Mouse (Mus musculus) neural tube, embryonic 12.5 days (tissue): Measurements from ENCODE around the gene Stk32c. TPM values are rescaled to one million over a fixed set of nuclear protein-coding genes. Genes with fewer than 3 reads are reported as not detected.

ENCODE experiments used
- ATAC-seq: fragments of 200-750 bp; cut with Nextera tagmentation; 2 replicates; pipeline ENCODE4 v1.8.0; 2017; ENCODE audit warnings: low read depth, mild to moderate bottlenecking, moderate TSS enrichment, moderate library complexity; ENCODE audit not compliant: low FRiP score
- H3K27ac ChIP-seq: fragments of 300-500 bp; sonication (generic); 2 replicates; pipeline ENCODE4 v1.5.1; 2016
- H3K27me3 ChIP-seq: fragments of 300-500 bp; sonication (generic); replicated peaks from 2 replicates; pipeline ENCODE4 v1.6.1; 2016; ENCODE audit warnings: mild to moderate bottlenecking
- H3K36me3 ChIP-seq: fragments of 300-500 bp; sonication (generic); 2 replicates; pipeline ENCODE4 v1.6.1; 2016; ENCODE audit warnings: mild to moderate bottlenecking
- H3K4me1 ChIP-seq: fragments of 300-500 bp; sonication (generic); 2 replicates; pipeline ENCODE4 v1.6.1; 2016
- H3K4me2 ChIP-seq: fragments of 300-500 bp; sonication (generic); replicated peaks from 2 replicates; pipeline ENCODE4 v1.6.1; 2016; ENCODE audit warnings: mild to moderate bottlenecking
- H3K4me3 ChIP-seq: fragments of 300-500 bp; sonication (generic); 2 replicates; pipeline ENCODE4 v1.5.1; 2016
- H3K9ac ChIP-seq: fragments of 300-500 bp; sonication (generic); 2 replicates; pipeline ENCODE4 v1.6.1; 2016; ENCODE audit warnings: mild to moderate bottlenecking
- H3K9me3 ChIP-seq: fragments of 300-500 bp; sonication (generic); 2 replicates; pipeline ENCODE4 v1.6.1; 2016; ENCODE audit warnings: mild to moderate bottlenecking
- whole genome bisulfite sequencing: fragments of 180-500 bp; shearing (Covaris S2); methylation state at CpG from one replicate; pipeline ENCODE4 v1.1.7; 2016; 5-methylcytosine and 5-hydroxymethylcytosine counted together
- polyA plus RNA-seq: library from polyadenylated mRNA; unstranded; fragments of >200 nt; fragmentation: Nextera tagmentation; extraction: Ambion mirVana; gene quantifications from 2 replicates; pipeline ENCODE4 v1.2.1, GENCODE M21; 2016

Gene Stk32c
- polyA plus RNA-seq, 1 experiment from 2014 or later = 2.0 TPM

DNA sequence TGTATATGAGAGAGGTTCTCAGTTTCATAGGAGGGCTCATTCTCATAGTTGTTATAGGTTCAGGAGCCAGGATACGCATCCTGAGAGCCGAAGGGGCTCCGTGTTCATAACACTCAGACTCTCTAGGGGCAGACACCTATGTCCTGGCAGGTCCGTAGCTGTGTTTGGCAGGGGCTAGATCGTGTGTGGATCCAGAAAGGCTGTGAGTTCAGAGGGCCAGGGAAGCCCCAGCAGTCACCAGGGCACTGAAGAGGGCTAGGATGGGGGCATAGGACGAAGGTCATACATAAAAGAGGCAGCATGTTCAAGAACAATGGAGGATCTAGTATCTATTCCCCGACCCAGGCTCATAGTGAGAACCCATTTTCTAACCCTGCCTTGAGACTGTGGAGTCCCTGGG, 117.8 kb downstream of the Stk32c start:
- no peaks in the 10 kb centered on the region for H3K9me3 ChIP-seq
- WGBS = 87% methylated on average over 7 of the region's 7 CpGs
- H3K4me3 ChIP-seq = no peak overlapping the region
- no peaks in the 10 kb centered on the region for H3K27me3 ChIP-seq
- H3K4me1 ChIP-seq = peaks cover 2% of the 10 kb centered on the region; the same call in 1 of the 2 replicates
- peaks cover 99% of the 10 kb centered on the region for H3K36me3 ChIP-seq
- H3K27ac ChIP-seq = no peak overlapping the region
- H3K4me2 ChIP-seq = no peak overlapping the region
- no peak for ATAC-seq
- H3K9ac ChIP-seq = no peak overlapping the region

DNA sequence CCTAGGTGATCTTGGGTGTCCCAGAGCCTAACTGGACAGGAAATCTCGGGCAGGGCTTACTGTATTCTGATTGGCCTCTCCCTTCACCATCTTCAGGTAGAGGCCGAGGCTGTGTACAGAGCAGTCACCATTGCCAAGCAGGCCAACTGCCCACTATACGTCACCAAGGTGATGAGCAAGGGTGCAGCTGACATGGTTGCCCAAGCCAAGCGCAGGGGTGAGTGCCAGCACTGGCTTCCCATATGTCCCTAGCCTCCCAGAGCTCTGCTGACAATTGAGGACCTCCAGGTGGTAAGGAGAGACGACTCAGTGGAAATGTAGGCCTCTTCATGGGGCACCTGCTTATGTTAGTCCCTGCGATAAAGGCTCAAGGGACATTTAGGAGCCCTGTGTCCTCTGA, 118.3 kb downstream of the Stk32c start:
- no peak overlapping the region for H3K9ac ChIP-seq
- no peak for ATAC-seq

DNA sequence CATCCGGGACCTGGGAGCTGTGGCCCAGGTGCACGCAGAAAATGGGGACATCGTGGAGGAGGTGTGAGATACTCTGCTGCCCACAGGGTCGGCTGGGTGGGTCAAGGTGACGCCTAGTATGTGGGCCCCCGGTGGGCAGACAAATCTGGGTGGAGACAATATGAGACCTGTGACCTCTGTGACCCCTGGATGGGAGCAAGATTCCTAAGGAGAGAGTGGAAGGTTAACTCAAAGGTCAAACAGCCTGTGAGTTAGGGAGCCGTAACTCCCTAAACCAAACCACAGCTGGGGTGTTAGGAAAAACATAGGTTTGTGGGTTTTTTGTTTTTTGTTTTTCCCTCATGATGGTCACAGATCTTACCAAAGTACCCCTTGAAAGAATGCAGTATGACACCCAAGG, 119.3 kb downstream of the Stk32c start:
- no peaks in the 10 kb centered on the region for H3K9me3 ChIP-seq
- ATAC-seq = no peak
- WGBS = 84% methylated on average over 7 of the region's 7 CpGs
- no peak overlapping the region for H3K9ac ChIP-seq
- no peak overlapping the region for H3K4me2 ChIP-seq
- H3K4me1 ChIP-seq = peaks cover 16% of the 10 kb centered on the region
- no peak overlapping the region for H3K27ac ChIP-seq
- peaks cover 94% of the 10 kb centered on the region for H3K36me3 ChIP-seq
- H3K4me3 ChIP-seq = no peak overlapping the region
- H3K27me3 ChIP-seq = no peaks in the 10 kb centered on the region

More for the DNA sequence above, 118.3 kb downstream of the Stk32c start:
- Histone ChIP-seq H3K27ac (no peak overlapping the region), H3K4me3 (no peak overlapping the region), H3K4me2 (no peak overlapping the region), H3K4me1 (peaks cover 7% of the 10 kb centered on the region; the same call in 1 of the 2 replicates), H3K27me3 (no peaks in the 10 kb centered on the region), H3K36me3 (peaks cover 99% of the 10 kb centered on the region), H3K9me3 (no peaks in the 10 kb centered on the region)
- WGBS = 89% methylated on average over 6 of the region's 6 CpGs

DNA sequence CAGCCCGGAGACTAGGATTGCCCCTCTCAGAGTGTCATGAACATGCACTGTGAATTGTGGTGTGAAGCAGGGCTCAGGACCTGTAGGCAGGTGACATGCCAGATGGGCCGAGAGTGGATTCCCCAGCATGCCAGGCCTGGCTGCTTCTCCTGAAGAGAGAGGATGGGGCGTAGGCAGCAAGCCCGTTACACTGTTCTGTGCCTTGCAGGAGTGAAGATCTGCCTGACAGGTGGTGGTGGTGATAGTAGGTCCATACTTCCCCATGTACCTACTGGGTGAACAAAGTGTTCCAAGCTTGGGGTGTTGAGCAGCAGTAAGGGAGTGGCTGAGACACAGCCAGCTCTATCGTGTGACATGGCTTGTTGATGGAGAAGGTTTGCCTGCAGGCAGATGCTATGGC, 120.0 kb downstream of the Stk32c start:
- 95% methylated on average over 5 of the region's 5 CpGs for WGBS
- no peak overlapping the region for H3K4me2 ChIP-seq
- ATAC-seq = no peak
- no peaks in the 10 kb centered on the region for H3K9me3 ChIP-seq
- H3K4me3 ChIP-seq = no peak overlapping the region
- peaks cover 90% of the 10 kb centered on the region for H3K36me3 ChIP-seq
- peaks cover 22% of the 10 kb centered on the region for H3K4me1 ChIP-seq
- no peaks in the 10 kb centered on the region for H3K27me3 ChIP-seq
- no peak overlapping the region for H3K27ac ChIP-seq
- H3K9ac ChIP-seq = no peak overlapping the region

DNA sequence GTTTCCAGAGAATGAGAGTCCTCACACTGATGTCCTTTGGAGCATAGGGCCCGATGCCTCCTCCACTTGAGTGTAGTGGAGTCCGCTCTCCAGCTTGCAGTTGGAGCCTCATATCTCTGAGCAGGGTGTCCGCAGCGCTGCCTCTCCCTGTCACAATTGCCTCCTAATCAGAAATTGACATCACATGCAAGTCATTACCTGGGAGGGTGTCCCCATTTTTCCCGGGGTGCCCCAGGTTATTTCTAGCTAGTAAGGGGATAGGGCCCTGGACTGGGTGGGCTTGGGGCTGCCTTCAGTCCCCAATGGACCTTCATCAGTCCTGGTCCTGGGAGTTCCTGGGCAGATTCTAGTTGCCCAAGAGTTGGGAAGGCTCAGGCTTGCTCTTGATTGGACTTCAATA, 120.4 kb downstream of the Stk32c start:
- peaks cover 27% of the 10 kb centered on the region for H3K4me1 ChIP-seq
- no peaks in the 10 kb centered on the region for H3K27me3 ChIP-seq
- H3K9ac ChIP-seq = no peak overlapping the region
- no peak overlapping the region for H3K27ac ChIP-seq
- H3K36me3 ChIP-seq = peaks cover 85% of the 10 kb centered on the region
- 95% methylated on average over 5 of the region's 5 CpGs for WGBS
- no peak overlapping the region for H3K4me2 ChIP-seq
- no peak for ATAC-seq
- no peaks in the 10 kb centered on the region for H3K9me3 ChIP-seq
- no peak overlapping the region for H3K4me3 ChIP-seq

DNA sequence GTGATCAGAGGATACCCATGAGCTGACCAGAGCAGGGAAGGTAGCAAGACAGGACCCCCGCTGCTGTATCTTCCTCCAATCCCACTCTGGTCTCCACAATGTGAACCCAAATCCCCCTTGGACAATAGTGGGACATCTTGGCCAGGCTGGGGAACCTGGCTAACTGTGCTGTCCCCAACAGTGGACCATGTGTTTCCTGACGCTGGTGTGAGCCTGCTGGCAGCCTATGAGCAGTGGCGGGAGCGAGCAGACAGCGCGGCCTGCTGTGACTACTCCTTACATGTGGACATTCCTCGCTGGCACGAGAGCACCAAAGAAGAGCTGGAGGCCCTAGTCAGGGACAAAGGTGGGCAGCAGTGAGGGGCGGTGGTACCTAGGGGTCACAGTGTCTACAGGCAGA, 121.4 kb downstream of the Stk32c start:
- no peak for ATAC-seq
- Histone ChIP-seq H3K27ac (no peak overlapping the region), H3K9ac (no peak overlapping the region)

DNA sequence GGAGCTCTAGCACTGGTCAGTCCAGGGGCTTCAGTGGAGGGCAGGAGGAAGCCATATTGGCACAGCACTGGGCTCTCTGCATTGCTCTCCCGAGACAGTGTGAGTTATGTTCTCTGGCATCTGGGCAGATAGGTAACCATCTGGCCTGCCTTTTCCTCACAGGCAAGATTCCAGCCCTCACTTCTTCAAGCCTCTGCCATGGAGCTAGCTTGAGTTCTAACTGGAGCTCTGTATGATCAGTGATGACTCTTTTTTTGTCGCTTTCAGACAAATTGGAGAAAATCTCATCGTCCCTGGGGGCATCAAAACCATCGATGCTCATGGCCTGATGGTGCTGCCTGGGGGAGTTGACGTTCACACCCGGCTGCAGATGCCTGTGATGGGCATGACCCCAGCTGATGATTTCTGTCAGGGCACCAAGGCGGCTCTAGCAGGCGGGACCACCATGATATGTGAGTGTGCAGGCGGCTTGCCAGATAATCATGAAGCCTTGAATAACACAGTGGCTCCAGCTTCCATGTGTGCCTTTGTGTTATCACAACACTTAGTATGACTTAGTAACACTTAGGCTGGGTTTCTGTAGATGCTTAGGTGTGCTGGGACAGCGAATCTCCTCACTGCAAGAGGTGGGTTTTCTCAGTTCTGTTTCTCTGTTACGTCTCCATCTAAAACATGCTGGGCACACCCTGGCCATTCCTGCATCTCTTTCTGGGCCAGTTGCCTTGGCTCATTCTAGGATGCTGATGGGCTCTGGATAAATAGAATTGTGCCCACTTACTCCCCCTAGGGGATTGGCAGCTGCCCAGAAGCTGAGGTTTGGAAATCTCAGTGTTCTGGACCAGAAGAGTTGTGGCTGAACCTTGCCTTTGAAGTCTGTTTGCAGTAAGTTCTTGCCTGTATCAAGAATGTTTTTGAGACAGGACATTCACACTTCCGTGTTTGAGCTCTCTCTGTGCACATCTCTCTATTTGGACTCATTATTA, 122.9 kb downstream of the Stk32c start:
- H3K9ac ChIP-seq = no peak overlapping the region
- no peaks in the 10 kb centered on the region for H3K9me3 ChIP-seq
- H3K36me3 ChIP-seq = peaks cover 62% of the 10 kb centered on the region
- peaks cover 40% of the 10 kb centered on the region for H3K4me1 ChIP-seq
- ATAC-seq = no peak
- H3K4me3 ChIP-seq = no peak overlapping the region
- H3K27ac ChIP-seq = no peak overlapping the region
- H3K27me3 ChIP-seq = no peaks in the 10 kb centered on the region
- 74% methylated on average over 12 of the region's 12 CpGs for WGBS
- H3K4me2 ChIP-seq = peak overlapping the region; percentile 83; the same call in 1 of the 2 replicates

More for the DNA sequence above, 121.4 kb downstream of the Stk32c start:
- H3K4me2 ChIP-seq = no peak overlapping the region
- no peaks in the 10 kb centered on the region for H3K9me3 ChIP-seq
- peaks cover 77% of the 10 kb centered on the region for H3K36me3 ChIP-seq
- peaks cover 35% of the 10 kb centered on the region for H3K4me1 ChIP-seq
- H3K4me3 ChIP-seq = no peak overlapping the region
- WGBS = 91% methylated on average over 9 of the region's 9 CpGs
- H3K27me3 ChIP-seq = no peaks in the 10 kb centered on the region

DNA sequence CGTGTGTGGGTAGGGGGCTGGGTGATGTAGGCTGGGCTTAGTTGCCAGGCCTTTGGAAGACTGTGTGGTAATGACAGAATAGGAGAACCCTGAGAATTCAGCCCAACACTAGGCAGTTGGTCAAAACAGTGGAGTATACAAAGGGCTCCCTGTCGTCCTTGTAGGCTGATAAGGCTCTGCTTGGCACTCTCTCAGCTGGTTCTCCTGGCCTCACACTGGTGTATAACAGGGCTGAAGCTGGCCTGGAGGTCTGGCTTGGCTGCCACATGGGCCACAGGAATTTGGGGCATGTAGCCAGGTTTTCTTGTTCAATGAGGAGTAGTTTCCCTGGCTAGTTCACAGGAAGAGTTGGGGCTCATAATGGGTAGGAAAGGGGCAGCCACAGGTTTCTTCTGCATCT, 125.3 kb downstream of the Stk32c start:
- peaks cover 47% of the 10 kb centered on the region for H3K4me1 ChIP-seq
- peak overlapping the region; percentile 83 for H3K4me2 ChIP-seq
- peak overlapping the region; percentile 93 for H3K4me3 ChIP-seq
- H3K9me3 ChIP-seq = no peaks in the 10 kb centered on the region
- H3K27me3 ChIP-seq = no peaks in the 10 kb centered on the region
- no peak overlapping the region for H3K27ac ChIP-seq
- peaks cover 38% of the 10 kb centered on the region for H3K36me3 ChIP-seq
- 69% methylated on average over 2 of the region's 2 CpGs for WGBS
- no peak for ATAC-seq
- peak overlapping the region; percentile 97 for H3K9ac ChIP-seq

DNA sequence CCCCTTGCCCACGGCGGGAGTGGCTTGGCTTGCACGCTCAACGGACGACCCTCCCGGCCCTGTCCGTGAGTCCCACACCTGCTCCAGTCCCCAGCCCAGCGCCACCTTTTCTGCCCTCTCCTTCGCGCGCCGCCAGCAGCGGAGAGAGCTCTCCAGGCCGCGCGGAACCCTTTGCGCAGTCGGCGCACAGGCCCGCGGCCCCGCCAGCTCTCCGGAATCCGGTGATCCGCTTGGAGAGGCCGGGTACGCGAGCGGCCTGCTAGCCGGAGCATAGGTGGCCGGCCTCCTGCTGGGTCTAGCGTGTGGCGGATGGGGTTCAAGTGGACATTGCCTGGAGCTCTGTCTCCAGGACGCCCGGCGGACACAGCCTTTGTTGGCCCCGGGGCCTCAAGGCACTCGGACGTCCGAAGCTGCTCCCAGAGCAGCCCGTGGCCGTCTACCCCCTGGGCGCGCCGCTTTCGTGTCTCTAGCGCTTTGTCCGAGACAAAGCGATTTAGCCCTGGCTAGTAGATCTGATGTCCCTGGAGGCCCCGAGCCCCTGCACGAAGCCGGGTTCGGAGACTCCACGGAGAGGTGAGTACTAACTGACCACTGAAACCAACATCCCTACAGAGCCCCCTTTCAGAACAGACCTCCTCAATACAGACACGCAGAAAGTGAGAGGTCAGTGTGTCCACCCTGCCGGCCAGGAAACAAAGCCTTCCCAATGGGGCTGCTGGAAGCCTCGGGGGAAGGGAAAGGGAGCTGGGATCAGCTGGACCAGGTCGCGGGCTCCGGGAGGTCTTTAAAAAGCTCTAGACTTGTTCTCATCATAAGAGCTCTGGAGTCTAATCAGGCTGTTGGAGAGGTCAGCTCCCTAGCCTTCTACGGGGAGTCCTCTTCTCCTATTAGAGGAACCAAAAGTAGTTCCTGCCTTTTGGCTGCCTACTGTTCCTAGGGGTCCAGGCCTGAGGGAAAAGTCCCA, 126.6 kb downstream of the Stk32c start:
- peak overlapping the region; percentile 83 for H3K4me2 ChIP-seq
- peaks cover 53% of the 10 kb centered on the region for H3K4me1 ChIP-seq
- H3K27ac ChIP-seq = peak overlapping the region; percentile 46; the same call in 1 of the 2 replicates
- WGBS = 1% methylated on average over 61 of the region's 61 CpGs
- no peaks in the 10 kb centered on the region for H3K9me3 ChIP-seq
- peak; percentile 60 for ATAC-seq
- H3K27me3 ChIP-seq = no peaks in the 10 kb centered on the region
- H3K9ac ChIP-seq = peak overlapping the region; percentile 97
- peak overlapping the region; percentile 93 for H3K4me3 ChIP-seq
- H3K36me3 ChIP-seq = peaks cover 25% of the 10 kb centered on the region

DNA sequence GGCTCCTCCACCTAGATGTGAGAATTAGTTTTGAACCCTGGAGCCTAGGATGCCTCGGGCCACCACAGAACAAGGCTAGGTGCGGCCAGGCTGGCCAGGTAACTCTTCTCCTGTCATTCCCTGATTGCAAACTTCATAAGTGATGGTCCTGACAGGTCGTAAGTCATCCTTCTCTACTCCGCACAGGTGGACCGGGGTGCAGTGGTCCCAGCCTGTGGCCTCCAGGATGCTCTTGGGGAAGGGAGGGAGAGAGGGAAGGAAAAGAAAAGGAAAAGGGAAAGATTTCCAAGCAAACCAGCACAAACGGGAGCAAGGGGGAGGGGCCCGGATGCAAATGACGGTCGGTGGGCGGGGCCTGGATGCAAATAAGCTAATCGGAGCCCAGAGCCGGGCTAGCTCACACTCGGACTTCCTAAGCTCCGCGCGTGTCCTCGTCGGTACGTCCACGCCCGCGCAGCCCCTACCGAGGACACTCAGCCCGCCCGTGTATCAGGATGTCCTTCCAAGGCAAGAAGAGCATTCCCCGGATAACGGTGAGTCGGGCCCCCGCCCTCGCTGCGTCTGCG, 127.4 kb downstream of the Stk32c start, which contains the start of gene Dpysl4:
Gene Dpysl4 (plus strand): TSS at position 373 of the 566 bp plus-strand sequence.
- peak within 1 kb of the TSS; percentile 93 for H3K4me3 ChIP-seq
- H3K4me1 ChIP-seq = peaks cover 53% of the 10 kb centered on the region
- H3K27ac ChIP-seq = peak within 1 kb of the TSS; percentile 46; the same call in 1 of the 2 replicates
- H3K27me3 ChIP-seq = no peaks in the 10 kb centered on the region
- peak within 1 kb of the TSS; percentile 97 for H3K9ac ChIP-seq
- peak within 1 kb of the TSS; percentile 83 for H3K4me2 ChIP-seq
- H3K9me3 ChIP-seq = no peaks in the 10 kb centered on the region
- ATAC-seq = peak; percentile 83
- 6% methylated on average over 32 of the region's 32 CpGs for WGBS
- H3K36me3 ChIP-seq = peaks cover 17% of the 10 kb centered on the region

DNA sequence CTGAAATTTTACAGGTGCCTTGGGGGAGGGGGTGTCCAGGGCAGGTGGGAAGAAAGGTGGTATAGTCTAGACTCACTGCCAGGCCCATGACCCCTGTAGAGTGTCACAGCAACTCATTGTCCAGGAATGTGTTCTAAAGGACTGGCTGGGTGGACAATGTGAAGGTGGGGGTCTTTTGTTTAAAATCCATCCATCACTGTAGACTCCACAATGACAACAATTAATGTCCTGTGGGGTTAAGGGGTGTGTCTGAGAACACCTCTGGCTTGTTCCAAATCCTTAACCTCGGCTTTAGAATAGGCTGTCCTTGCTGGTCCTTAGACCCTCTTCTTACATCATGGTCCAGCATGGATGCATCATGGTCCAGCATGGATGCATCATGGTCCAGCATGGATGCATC, 128.8 kb downstream of the Stk32c start:
- no peak for ATAC-seq
- H3K4me1 ChIP-seq = peaks cover 46% of the 10 kb centered on the region

More for the DNA sequence above, 128.8 kb downstream of the Stk32c start:
- Histone ChIP-seq H3K27me3 (no peaks in the 10 kb centered on the region), H3K36me3 (peaks cover 7% of the 10 kb centered on the region; the same call in 1 of the 2 replicates), H3K27ac (no peak overlapping the region), H3K4me2 (no peak overlapping the region), H3K9ac (no peak overlapping the region), H3K9me3 (no peaks in the 10 kb centered on the region), H3K4me3 (no peak overlapping the region)
- 53% methylated on average over 1 of the region's 1 CpGs for WGBS
